Mouse (Mus musculus) kidney, postnatal 10 days (tissue): ENCODE results near the gene Sco2.

ENCODE experiments used
- DNase-seq: peaks from one replicate; pipeline ENCODE4 v3.0.0; 2021; ENCODE audit warnings: mixed read lengths

Gene Sco2

DNA sequence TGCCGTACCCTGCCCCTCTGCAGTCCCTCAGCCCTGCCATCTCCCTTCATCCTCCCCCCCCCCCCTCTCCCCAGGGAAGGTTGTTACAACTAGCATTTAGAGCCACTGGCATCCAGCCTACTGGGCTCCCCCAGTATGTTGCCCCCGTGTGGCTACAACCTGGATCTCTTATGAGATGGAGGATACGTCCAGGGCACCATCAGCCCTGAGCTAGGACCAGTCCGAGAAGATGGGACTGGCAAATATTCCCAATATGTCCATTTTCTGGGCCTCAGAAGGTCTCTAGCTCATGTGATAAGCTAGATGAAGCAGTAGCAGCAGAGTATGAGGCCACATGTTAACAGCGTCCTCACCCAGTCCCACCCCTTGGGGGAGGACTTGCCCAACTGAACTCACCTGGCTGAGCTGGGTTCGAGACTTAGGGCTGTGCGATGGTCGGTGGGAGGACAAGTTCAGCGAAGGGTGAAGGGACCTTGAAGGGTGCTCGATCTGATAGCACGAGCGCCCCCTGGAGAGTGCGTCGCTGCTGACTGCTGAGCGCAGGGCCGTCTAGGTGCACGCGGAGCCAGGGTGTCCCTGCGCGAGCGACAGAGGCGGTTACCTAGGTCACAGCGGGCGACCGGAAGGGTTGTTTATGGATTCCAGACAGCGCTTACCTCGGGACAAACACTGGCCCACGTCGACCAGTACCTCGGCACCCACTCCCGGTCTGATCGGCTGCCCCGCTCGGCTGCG lies 452 bp downstream of the Sco2 start:
- DNase-seq = peak; percentile 93

DNA sequence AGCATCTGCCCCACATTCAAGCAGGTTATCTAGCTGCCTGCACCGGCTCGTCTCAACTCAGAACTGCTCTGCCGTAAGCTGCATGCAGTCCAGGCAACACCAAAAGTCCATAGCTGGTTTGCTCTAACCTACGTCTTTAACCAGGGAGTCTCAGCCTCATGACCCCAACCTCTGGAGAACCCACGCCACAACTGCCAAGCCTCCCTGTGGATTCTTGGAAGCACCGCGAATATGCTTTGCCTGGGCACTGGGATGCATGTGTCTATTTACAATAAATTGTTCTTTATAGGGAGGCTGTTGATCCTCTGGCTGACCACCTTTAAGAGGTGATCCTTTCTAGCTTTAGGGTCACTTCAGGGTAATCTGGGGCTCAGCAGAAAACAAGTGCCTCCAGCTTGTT lies 1.1 kb downstream of the Sco2 start:
- no peak for DNase-seq

- no peak for DNase-seq
These were observed 1.6 kb downstream of the Sco2 start for GRCm38 (mm10) chr15:89372068-89372467.

- no peak for DNase-seq
These were observed 8.5 kb downstream of the Sco2 start for GRCm38 (mm10) chr15:89365141-89365551.

- DNase-seq = no peak
These were observed 10.6 kb downstream of the Sco2 start for GRCm38 (mm10) chr15:89363051-89363450.

- DNase-seq = no peak
These were observed 14.9 kb downstream of the Sco2 start for GRCm38 (mm10) chr15:89358784-89359183.

- peak; percentile 94 for DNase-seq
These were observed 17.3 kb downstream of the Sco2 start for GRCm38 (mm10) chr15:89356372-89356771.

DNA sequence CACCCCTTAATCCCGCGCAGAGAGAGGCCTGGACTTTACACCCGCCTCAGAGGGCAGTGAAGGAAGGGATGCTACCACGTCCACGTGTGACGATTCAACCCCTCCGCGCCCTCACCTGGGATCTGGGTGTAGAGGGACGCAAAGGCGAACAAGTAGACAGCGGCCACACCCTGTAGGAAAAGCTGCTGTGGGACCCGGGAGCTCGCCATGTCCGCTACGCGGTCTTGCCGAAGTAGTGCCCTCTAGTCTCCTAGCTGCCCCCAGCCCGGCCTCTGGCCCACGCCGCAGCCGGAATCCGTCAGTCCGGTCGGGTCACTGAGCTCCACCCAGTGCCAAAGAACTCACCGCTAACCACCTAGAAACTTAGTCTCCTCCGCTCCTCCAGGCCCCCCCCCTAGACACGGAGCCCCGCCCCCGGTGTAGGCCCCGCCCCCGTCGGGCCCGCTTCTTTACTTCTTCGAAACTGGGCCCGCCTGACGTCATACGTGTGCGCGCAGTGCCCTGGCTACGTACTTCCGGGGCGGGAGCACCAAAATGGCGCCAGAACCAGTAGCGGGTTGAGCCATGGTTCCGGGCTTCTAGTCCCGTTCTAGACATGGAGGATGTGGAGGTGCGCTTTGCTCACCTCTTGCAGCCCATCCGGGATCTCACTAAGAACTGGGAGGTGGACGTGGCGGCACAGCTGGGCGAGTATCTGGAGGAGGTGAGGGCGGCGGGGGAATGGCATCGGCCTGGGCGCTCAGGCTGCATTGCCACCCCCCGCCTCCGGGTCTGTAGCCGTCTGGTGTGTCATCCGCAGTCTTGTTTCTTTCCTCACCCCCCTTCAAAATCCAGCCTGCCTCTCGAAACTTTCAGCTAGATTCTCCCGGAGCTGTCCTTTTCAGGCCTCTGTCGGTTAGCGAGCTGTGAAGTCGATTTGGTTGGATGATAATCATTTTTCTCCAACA lies 18.1 kb downstream of the Sco2 start, which contains the start of the genes Lmf2 and Ncaph2:
Gene Lmf2, minus strand, starts transcription at position 419 of the 947 bp plus-strand sequence.
Gene Ncaph2, plus strand, starts transcription at position 479 of the 947 bp plus-strand sequence.
- DNase-seq = peak; percentile 98

- DNase-seq = peak; percentile 22
These were observed 19.2 kb downstream of the Sco2 start for GRCm38 (mm10) chr15:89354455-89354854.

DNA sequence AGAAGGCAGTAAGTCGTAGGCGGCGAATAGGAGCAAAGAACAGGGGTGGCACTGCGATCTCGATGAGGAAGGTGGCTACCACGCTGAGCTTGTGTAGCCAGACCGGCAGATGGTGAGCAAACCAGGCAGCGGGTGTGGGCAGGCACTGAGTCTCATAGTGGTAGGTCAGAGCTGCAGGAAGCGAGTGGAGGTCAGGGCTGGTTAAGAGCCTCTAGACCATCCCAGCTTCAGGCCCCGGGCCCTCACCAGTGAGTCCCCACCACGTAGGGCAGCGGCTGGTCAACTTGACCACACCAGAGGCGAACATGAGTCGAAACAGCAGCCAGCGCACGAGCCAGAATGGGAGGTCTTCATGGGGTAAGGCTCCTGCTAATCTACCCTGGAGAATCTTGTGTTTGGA lies 19.8 kb downstream of the Sco2 start:
- DNase-seq = no peak

GRCm38 (mm10) chr15:89352795-89353194 lies 20.9 kb downstream of the Sco2 start:
- DNase-seq = no peak

- no peak for DNase-seq
These were observed 21.6 kb downstream of the Sco2 start for GRCm38 (mm10) chr15:89352054-89352453.

DNA sequence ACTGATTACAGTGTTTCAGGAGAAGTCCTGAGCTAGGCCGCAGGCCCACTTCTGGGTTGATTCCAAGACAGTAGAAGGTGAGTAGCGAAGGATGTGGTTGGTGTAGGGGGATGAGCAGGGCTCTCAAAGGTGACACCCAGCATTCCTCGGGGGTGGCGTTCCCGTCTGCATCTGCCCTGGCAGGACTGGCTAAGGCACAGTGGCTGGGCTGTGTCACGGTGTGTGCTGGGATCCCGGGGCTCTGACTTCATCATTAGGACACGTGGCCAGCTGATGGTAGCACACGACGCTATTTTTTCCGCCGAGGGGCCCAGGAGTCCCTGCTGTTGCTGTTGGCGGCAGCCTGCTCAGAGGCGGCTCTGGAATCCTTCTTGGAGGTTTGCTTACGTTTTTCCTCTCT lies 22.3 kb downstream of the Sco2 start:
- DNase-seq = no peak

DNA sequence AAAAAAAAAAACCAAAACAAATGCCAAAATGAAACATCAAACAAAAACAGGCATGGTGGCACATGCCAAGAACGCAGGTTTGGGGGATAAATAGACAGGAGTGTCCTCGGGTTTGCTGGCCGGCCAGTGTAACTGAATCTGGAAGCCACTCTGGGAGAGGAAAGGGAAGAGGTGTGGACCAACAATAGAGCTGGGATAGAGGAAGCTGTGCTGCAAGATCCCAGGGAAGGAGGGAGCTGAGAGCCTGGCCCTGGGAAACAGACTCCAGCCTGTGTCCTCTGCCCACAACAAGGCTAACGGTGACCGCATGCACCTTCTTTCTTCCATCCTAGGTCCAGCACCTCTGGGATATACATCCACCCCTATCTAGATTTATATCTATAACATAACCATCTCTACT lies 23.2 kb downstream of the Sco2 start:
- no peak for DNase-seq

DNA sequence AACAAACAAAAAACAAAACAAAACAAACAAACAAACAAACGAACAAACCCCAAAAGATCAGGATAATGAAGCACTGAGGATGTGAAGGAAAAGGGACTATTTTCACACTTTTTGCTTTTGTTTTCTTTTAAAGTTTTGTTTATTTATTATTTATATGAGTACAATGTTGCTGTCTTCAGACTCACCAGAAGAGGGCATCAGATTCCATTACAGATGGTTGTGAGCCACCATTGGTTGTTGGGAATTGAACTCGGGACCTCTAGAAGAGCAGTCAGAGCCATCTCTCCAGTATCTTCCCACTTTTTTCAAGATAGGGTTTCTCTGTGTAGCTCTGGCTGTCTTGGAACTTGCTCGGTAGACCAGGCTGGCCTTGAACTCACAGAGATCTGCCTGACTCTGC lies 30.3 kb downstream of the Sco2 start:
- DNase-seq = no peak

GRCm38 (mm10) chr15:89341678-89342077 lies 32.0 kb downstream of the Sco2 start:
- DNase-seq = no peak

DNA sequence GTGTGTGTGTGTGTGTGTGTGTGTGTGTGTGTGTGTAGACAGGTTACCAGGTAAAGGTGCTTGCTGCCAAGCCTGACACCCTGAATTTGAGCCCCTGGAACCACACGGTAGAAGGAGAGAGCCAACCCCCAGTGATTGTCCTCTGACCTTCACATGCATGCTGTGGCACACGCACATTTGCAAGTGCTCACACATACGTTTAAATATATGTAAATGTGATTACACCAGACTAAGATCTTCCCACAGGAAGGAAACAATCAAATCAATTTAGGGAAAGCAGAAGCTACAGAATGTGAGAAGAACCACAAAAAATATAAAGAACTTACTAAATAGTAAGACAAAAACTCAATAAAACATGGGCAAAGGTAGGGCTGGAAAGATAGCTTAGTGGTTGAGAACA lies 33.5 kb downstream of the Sco2 start:
- DNase-seq = no peak

DNA sequence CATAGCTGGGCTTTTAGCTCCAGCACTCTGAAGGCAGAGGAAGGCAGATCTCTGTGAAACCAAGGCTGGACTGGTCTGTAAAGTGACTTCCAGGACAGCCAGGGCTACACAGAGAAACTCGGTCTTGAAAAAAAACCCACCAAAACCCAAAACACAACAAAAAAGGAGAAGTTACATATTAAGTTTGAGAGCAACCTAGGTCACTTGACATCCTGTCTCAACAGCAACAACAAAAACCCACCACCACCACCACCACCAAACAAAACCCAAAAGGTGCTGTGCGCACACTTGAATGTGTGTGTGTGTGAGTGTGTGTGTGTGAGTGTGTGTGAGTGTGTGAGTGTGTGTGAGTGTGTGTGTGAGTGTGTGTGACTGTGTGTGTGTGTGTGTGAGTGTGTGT lies 34.0 kb downstream of the Sco2 start:
- no peak for DNase-seq

GRCm38 (mm10) chr15:89336422-89336821 lies 37.2 kb downstream of the Sco2 start:
- DNase-seq = no peak

GRCm38 (mm10) chr15:89334774-89335537 lies 38.7 kb downstream of the Sco2 start:
- DNase-seq = peak; percentile 21

GRCm38 (mm10) chr15:89334271-89334670 lies 39.4 kb downstream of the Sco2 start, which contains the start of gene Miox:
Miox (plus strand) TSS chr15:89334398.
- DNase-seq = peak; percentile 58

- peak; percentile 75 for DNase-seq
These were observed 47.2 kb downstream of the Sco2 start for GRCm38 (mm10) chr15:89326441-89326840.

- DNase-seq = no peak
These were observed 50.0 kb downstream of the Sco2 start for GRCm38 (mm10) chr15:89323656-89324055.
